Mouse (Mus musculus): ENCODE results near the gene Slc2a4.
A peak's percentile ranks its signal among the peaks of the same experiment; 100 is the strongest.
"Not testable (repeated sequence)": the region's sequence is repeated elsewhere in the genome, so short reads cannot be mapped to it uniquely, and the experiment has no call there.

Slc2a4 gene

GRCm38 (mm10) chr11:69970222-69970621 lies 22.2 kb upstream of the Slc2a4 start:
- no peak for DNase-seq

DNA sequence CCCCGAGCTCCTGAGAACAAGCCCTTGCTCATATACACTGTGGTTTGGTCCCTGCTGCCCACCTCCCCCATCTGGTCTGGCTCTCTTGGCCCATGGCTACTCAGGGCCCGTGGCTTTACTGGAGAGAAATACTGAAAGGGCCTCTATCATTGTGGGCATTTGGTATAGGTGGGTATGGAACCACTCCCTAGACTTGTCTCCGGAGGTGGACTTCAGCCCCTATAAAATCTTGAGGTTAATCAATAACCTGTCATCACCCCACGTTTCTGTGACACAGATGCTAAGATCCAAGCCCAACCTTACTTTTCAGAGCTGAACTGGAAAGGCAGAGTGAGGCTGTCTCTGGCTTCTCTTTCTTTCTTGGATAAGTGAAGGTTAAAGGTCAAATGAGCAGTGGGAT lies 20.8 kb upstream of the Slc2a4 start:
- no peak for DNase-seq

DNA sequence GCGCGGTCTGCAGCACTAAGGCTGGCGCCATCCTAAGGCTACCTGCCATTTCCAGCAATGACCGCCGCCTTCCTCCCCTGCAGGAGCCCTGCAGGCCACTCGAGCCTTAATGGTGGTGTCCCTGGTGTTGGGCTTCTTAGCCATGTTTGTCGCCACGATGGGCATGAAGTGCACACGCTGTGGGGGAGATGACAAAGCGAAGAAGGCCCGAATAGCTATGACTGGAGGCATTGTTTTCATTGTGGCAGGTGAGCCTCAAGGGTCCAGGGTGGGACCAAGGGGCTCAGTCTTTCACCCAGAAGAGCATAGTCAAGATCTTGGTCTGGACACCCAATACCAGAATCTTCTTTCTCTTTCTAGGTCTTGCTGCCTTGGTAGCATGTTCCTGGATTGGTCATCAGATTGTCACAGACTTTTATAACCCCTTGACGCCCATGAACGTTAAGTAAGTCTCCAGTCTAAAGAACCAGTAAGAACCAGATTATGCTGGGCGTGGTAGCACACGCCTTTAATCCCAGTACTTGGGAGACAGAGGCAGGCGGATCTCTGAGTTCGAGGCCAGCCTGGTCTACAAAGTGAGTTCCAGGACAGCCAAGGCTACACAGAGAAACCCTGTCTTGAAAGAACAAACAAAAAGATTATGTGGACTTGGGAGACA lies 19.0 kb upstream of the Slc2a4 start:
- no peak for DNase-seq

DNA sequence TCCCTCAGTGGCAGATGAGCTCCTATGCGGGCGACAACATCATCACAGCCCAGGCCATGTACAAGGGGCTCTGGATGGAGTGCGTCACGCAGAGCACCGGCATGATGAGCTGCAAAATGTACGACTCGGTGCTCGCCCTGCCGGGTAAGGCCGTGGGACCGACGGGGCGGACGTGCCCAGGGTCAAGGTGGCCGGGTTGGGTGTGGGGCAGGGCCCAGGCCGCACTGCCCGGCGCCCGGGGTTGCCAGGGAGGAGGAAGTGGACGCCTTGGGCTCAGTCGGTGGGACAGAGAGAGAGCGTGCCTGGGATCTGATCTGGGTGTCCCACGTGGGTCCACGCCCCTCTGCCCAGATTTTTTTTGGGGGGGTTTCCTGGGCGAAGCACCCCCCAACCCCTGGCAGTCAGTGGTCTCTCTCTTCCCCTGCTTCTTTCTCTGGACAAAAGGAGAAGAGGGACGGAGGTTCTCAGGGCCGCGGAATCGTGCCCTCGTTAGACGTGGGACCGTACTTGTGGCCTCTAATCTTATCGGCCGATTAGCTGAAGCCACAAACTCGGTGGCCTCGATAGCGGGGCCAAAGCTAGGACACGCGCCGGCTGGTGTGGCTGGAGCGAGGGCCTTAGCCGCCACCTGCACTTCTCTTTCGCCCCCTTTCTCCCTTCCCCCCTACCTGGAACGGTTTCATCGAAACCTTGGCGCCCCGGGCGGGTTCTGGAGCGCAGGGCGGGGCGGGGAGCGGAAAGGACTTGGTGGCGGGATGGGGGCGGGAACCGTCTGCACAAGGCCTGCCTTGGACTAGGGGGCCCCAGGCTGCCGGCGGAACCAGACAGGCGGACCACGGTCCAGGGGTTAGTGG lies 18.2 kb upstream of the Slc2a4 start:
- DNase-seq = peak in 1 of 2 experiments; percentile 36

- no peak for DNase-seq
Observed at GRCm38 (mm10) chr11:69965271-69966005, 17.4 kb upstream of the Slc2a4 start.

DNA sequence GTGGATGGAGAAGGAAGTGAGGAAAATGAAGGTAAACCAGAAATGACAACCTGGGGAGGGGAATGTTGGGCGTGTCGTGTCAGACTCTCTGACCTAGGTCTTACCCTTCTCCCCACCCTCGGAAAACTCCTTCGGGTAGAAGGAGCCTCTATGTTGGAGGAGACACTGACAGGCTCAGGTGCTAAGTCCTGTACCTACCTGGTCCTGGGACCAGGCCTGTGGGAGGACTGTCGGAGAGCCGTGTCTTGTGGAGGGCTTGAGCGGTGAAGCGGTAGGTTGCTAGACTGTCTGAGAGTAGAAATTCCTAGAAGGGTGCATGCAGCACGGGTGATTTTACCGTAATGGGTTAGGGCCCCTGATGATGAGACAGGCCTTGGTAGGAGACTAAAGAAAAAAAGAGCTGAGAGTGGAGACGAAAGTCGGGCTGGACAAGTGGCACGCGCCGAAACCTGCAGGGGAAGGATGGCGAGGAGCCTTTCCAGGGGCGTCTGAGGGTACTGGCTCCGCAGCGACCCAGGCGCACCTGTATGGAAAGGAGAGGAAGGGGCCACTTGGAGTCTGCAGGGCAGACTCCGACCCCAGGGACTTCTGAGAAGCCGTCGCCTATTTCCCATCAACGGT lies 16.8 kb upstream of the Slc2a4 start, which contains the start of gene Cldn7:
Gene Cldn7 (plus strand): TSS at position 130 of the 621 bp plus-strand sequence.
- DNase-seq = no peak

DNA sequence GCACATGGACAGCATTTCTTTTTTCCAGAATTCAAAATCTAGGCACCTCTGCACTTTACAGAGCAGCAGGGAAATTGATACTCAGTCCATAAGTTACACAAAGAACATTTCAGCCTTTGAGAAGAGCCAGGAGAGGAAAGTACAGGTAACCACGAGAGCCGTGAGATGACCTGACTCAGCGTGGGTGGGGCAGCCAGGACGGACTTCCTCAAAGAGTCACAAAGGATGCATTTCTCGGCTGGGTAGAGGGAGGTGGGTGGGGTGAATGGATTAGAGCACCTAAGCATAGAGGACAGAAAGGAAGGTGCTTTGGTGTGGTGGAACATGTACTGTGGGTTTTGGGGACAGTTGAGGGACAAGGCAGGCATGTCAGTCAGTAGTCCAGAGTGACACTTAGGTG lies 13.9 kb upstream of the Slc2a4 start:
- DNase-seq = no peak

GRCm38 (mm10) chr11:69960616-69961015 lies 12.6 kb upstream of the Slc2a4 start:
- DNase-seq = no peak

GRCm38 (mm10) chr11:69956218-69956617 lies 8.2 kb upstream of the Slc2a4 start:
- no peak for DNase-seq

DNA sequence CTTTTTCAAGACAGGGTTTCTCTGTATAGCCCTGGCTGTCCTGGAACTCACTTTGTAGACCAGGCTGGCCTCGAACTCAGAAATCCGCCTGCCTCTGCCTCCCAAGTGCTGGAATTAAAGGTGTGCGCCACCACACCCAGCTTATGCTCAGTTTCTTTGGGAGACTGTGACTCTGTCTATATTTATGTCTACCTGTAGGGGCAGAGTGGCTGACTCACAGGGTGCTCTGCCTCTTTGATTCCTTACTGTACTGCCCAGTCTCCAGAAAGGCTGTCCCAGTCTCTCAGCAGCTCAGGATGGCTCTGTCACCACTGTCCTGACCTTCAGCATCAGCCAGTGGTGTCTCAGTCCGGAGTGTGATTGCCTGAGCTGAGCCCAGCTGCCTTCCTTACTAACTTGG lies 7.6 kb upstream of the Slc2a4 start:
- DNase-seq = not testable (repeated sequence)

DNA sequence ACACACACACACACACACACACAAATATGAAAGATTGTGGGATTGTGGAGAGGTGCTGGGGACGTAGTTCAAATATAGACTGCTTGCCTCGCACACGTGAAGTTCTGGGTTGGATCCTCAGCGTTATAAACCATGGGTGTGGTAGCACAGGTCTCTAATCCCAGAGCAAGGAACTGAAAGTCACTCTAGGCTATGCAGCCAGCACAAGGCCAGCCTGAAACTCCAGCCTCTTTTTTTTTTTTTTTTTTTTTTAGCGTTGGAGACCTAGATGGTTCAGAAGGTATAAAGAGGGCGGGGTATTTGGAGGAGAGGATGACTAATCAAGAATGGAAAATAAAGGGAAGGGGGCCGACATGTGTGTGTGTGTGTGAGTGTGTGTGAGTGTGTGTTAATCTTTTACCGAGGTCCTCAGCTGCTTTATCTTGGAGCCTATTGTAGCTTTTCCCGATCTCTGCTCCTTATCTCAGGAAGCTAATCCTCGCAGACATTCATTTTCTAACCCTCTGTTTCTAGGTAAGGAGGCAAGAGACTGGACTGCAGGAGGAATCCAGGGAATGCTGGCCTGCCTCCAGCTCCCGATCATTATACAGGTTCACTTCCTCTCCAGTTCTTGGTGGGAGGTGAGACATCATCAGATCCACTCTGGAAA lies 5.4 kb upstream of the Slc2a4 start:
- DNase-seq = no peak

DNA sequence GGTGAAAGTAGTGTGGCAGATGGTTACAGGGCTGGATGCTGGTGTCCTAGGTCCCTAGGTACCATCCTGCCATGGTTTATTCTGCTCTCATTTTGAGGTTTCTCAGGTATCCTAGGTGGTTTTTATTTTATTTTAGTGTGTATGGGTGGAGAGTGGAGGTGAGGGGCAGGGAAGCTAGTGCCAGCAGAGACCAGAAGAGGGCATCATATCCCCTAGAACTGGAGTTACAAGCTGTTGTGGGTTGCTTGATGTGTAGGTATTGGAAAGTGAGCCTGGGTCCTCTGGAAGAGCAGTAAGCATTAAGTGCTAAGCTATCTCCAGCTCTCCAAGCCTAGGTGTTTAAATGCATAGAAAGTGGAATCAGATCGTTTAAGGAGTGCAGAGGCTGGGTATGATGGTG lies 4.3 kb upstream of the Slc2a4 start:
- no peak for DNase-seq

DNA sequence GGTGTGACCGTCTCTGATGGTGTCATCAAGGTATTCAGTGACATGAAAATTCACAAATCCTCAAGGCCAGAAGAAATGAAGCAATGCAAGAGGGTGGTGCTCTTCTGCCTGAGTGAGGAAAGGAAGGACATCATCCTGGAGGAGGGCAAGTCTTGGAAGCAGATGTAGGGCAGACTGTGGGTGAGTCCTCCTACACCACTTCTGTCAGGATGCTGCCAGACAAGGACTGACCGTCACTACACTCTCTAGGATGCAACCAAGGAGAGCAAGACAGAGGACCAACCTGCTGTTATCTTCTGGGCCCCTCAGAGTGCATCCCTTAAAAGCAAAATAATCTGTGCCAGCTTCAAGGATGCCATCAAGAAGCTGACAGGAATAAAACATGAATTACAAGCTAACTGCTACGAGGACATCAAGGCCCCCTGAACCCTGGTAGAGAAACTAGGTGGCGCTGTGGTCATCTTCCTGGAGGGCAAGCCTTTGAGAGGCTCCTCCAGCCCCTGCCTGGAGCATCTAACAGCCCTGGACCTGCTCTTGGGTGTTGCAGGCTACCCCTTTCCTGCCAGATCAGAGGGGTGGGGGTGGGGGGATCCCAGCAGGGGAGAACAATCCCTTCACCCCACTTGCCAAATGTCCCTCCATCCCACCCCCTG lies 2.9 kb upstream of the Slc2a4 start:
- no peak for DNase-seq

DNA sequence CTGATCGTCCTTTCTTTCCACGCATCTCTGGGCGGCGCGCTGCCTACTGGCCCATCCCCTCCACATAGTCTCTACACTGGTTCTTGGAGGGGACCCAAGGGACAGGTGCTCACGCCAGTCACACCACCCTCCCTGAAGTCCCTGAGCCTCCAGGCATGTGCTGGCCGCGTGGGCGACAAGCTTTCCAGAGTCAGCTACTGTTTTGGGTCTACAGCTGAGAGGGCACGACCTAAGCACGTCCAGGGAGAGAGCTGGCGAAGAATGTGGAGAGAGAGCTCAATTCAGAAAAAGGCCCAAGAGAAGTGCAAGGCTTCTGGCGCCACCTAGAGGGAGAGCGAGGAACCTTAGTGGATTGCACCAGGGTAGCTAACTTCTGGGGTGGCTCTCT lies 769 bp upstream of the Slc2a4 start:
- peak; percentile 84 to 89 for DNase-seq

- DNase-seq = peak in 1 of 2 experiments; percentile 31
Observed at GRCm38 (mm10) chr11:69947337-69948065, 487 bp downstream of the Slc2a4 start.

- no peak for DNase-seq
Observed at GRCm38 (mm10) chr11:69945997-69946891, 1.7 kb downstream of the Slc2a4 start.

DNA sequence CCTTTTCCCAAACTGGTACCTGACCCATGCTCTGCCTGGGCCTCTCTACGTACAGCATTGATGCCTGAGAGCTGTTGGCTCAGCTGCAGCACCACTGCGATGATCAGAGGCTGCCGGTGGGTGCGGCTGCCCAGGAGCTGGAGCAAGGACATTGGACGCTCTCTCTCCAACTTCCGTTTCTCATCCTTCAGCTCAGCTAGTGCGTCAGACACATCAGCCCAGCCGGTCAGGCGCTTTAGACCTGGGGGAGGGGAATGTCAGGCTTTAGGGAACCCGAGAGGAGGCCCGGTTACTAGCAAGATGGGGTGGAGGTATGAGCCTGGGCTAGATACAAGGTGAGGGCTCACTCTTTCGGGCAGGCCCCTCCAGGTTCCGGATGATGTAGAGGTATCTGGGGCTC lies 2.8 kb downstream of the Slc2a4 start:
- no peak for DNase-seq

- peak in 1 of 2 experiments; percentile 34 for DNase-seq
Observed at GRCm38 (mm10) chr11:69940962-69941361, 7.0 kb downstream of the Slc2a4 start.

GRCm38 (mm10) chr11:69939731-69940130 lies 8.3 kb downstream of the Slc2a4 start:
- no peak for DNase-seq

DNA sequence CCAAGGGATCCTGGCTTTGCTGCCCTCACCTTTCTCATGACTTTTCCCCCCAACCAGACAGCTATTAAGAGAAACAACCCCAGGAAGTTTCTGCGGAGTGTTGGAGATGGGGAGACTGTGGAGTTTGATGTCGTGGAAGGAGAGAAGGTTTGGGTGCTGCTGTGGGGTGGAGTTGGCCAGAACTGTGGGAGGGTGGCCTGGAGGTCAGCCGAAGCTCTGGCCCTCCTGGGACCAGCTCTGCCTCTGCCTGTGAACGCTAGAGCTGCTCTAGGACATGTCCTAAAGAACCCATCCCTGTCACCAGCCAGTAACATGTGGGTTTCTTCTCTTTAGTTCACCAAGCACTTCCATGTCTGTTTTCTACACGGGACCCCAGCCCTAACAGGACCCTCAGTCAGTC lies 8.8 kb downstream of the Slc2a4 start:
- DNase-seq = no peak
